Mouse (Mus musculus) intestine, embryonic 16.5 days (tissue): ENCODE results near the gene Ces2b. TPM values are rescaled to one million over a fixed set of nuclear protein-coding genes. Genes with fewer than 3 reads are reported as not detected.

Experiments
- polyA plus RNA-seq: library from polyadenylated mRNA; unstranded; fragments of >200 nt; fragmentation: Nextera tagmentation; extraction: Ambion mirVana; gene quantifications from 2 replicates; pipeline ENCODE4 v1.2.1, GENCODE M21; 2015

The Ces2b gene
- polyA plus RNA-seq, 1 experiment from 2014 or later = 0.92 TPM

Other genes with a start within 250 kb of the Ces2b start
- 18.2 and 18.4 TPM in 2 replicates for gene Pdp2, start 240.1 kb upstream of the Ces2b start, polyA plus RNA-seq
- 0.31 and 0.36 TPM in 2 replicates for gene Cdh16, start 207.2 kb upstream of the Ces2b start, polyA plus RNA-seq
- gene Rrad, start 200.2 kb upstream of the Ces2b start, polyA plus RNA-seq = 4.6 and 5.2 TPM in 2 replicates
- gene Ciao2b, start 189.6 kb upstream of the Ces2b start, polyA plus RNA-seq = 93.6 and 94.9 TPM in 2 replicates
- gene Ces2a, start 97.6 kb upstream of the Ces2b start, polyA plus RNA-seq = 8.0 and 8.7 TPM in 2 replicates
- 2.5 and 2.7 TPM in 2 replicates for gene Ces2c, start 15.5 kb downstream of the Ces2b start, polyA plus RNA-seq
- gene Ces2e, start 94.7 kb downstream of the Ces2b start, polyA plus RNA-seq = 63.9 and 95.6 TPM in 2 replicates
- gene Ces2f, start 115.8 kb downstream of the Ces2b start, polyA plus RNA-seq = not detected in 2 replicates
- 0.80 and 0.97 TPM in 2 replicates for gene Ces2g, start 130.1 kb downstream of the Ces2b start, polyA plus RNA-seq
- 0.05 TPM in 1 of 2 replicates, not detected in the other for gene Ces2h, start 169.3 kb downstream of the Ces2b start, polyA plus RNA-seq
- gene Ces3a, start 217.0 kb downstream of the Ces2b start, polyA plus RNA-seq = not detected in 2 replicates